Mouse (Mus musculus) embryonic facial prominence, embryonic 13.5 days (tissue): Measurements from ENCODE around the gene Fndc3b. TPM values are rescaled to one million over a fixed set of nuclear protein-coding genes. Genes with fewer than 3 reads are reported as not detected.

Experiments used
- ATAC-seq: fragments of 200-750 bp; cut with Nextera tagmentation; 2 replicates; pipeline ENCODE4 v1.8.0; 2017; ENCODE audit warnings: low read depth; ENCODE audit not compliant: insufficient number of reproducible peaks, insufficient read depth, low FRiP score, low TSS enrichment
- H3K27ac ChIP-seq: fragments of 300-500 bp; sonication (generic); 2 replicates; pipeline ENCODE4 v1.5.1; 2015; ENCODE audit warnings: moderate library complexity, mild to moderate bottlenecking, inconsistent platforms
- H3K27me3 ChIP-seq: fragments of 300-500 bp; sonication (generic); 2 replicates; pipeline ENCODE4 v1.6.1; 2015; ENCODE audit warnings: mild to moderate bottlenecking, inconsistent platforms
- H3K36me3 ChIP-seq: fragments of 300-500 bp; sonication (generic); 2 replicates; pipeline ENCODE4 v1.6.1; 2015; ENCODE audit warnings: mild to moderate bottlenecking, inconsistent platforms
- H3K4me1 ChIP-seq: fragments of 300-500 bp; sonication (generic); 2 replicates; pipeline ENCODE4 v1.6.1; 2015; ENCODE audit warnings: inconsistent platforms
- H3K4me2 ChIP-seq: fragments of 300-500 bp; sonication (generic); 2 replicates; pipeline ENCODE4 v1.6.1; 2015; ENCODE audit warnings: moderate library complexity, mild to moderate bottlenecking, inconsistent platforms
- H3K4me3 ChIP-seq: fragments of 300-500 bp; sonication (generic); 2 replicates; pipeline ENCODE4 v1.5.1; 2015; ENCODE audit warnings: mild to moderate bottlenecking, inconsistent platforms
- H3K9ac ChIP-seq: fragments of 300-500 bp; sonication (generic); 2 replicates; pipeline ENCODE4 v1.6.1; 2015; ENCODE audit warnings: mild to moderate bottlenecking, inconsistent platforms
- H3K9me3 ChIP-seq: fragments of 300-500 bp; sonication (generic); 2 replicates; pipeline ENCODE4 v1.6.1; 2016; ENCODE audit warnings: inconsistent platforms
- WGBS: fragments of 180-500 bp; shearing (Covaris S2); methylation state at CpG from one replicate; pipeline ENCODE4 v1.1.7; 2015; ENCODE audit warnings: mixed read lengths; 5-methylcytosine and 5-hydroxymethylcytosine counted together
- polyA plus RNA-seq: library from polyadenylated mRNA; unstranded; fragments of >200 nt; fragmentation: Nextera tagmentation; extraction: Ambion mirVana; gene quantifications from 2 replicates; pipeline ENCODE4 v1.2.1, GENCODE M21; 2015

The Fndc3b gene
- polyA plus RNA-seq, 1 experiment from 2014 or later, result 26.6 TPM

- 75% methylated on average over 5 of the region's 5 CpGs for WGBS
- Histone ChIP-seq H3K27me3 (no peaks in the 10 kb centered on the region), H3K36me3 (no peaks in the 10 kb centered on the region), H3K27ac (no peak overlapping the region), H3K4me3 (no peak overlapping the region), H3K4me1 (peaks cover 11% of the 10 kb centered on the region; the same call in 1 of the 2 replicates), H3K4me2 (no peak overlapping the region), H3K9me3 (no peaks in the 10 kb centered on the region), H3K9ac (no peak overlapping the region)
- ATAC-seq, result no peak
Measured at GRCm38 (mm10) chr3:27735113-27735512, 24.0 kb upstream of the Fndc3b start.

GRCm38 (mm10) chr3:27728798-27729782, 18.0 kb upstream of the Fndc3b start:
- Histone ChIP-seq H3K27me3 (no peaks in the 10 kb centered on the region), H3K36me3 (no peaks in the 10 kb centered on the region), H3K27ac (no peak overlapping the region), H3K4me3 (no peak overlapping the region), H3K4me2 (no peak overlapping the region), H3K9ac (no peak overlapping the region), H3K9me3 (no peaks in the 10 kb centered on the region), H3K4me1 (no peaks in the 10 kb centered on the region)
- 77% methylated on average over 8 of the region's 8 CpGs for WGBS
- no peak for ATAC-seq

GRCm38 (mm10) chr3:27728176-27728575, 17.1 kb upstream of the Fndc3b start:
- Histone ChIP-seq H3K36me3 (no peaks in the 10 kb centered on the region), H3K27ac (no peak overlapping the region), H3K4me1 (no peaks in the 10 kb centered on the region), H3K4me2 (no peak overlapping the region), H3K4me3 (no peak overlapping the region), H3K9ac (no peak overlapping the region), H3K9me3 (no peaks in the 10 kb centered on the region), H3K27me3 (no peaks in the 10 kb centered on the region)
- ATAC-seq, result no peak
- WGBS, result 9% methylated on average over 7 of the region's 7 CpGs

- Histone ChIP-seq H3K36me3 (no peaks in the 10 kb centered on the region), H3K4me1 (no peaks in the 10 kb centered on the region), H3K9ac (no peak overlapping the region), H3K4me2 (no peak overlapping the region), H3K27me3 (no peaks in the 10 kb centered on the region), H3K27ac (no peak overlapping the region), H3K9me3 (no peaks in the 10 kb centered on the region), H3K4me3 (no peak overlapping the region)
- WGBS, result 84% methylated on average over 6 of the region's 6 CpGs
- ATAC-seq, result no peak
Measured at GRCm38 (mm10) chr3:27725752-27726151, 14.6 kb upstream of the Fndc3b start.

- no peaks in the 10 kb centered on the region for H3K9me3 ChIP-seq
- no peak overlapping the region for H3K27ac ChIP-seq
- H3K4me1 ChIP-seq, result no peaks in the 10 kb centered on the region
- no peaks in the 10 kb centered on the region for H3K36me3 ChIP-seq
- 25% methylated on average over 8 of the region's 8 CpGs for WGBS
- ATAC-seq, result no peak
- H3K4me2 ChIP-seq, result no peak overlapping the region
- H3K9ac ChIP-seq, result no peak overlapping the region
- H3K27me3 ChIP-seq, result no peaks in the 10 kb centered on the region
- H3K4me3 ChIP-seq, result no peak overlapping the region
Measured at GRCm38 (mm10) chr3:27724208-27724607, 13.1 kb upstream of the Fndc3b start.

- Histone ChIP-seq H3K27ac (no peak overlapping the region), H3K27me3 (no peaks in the 10 kb centered on the region), H3K9ac (no peak overlapping the region), H3K4me2 (no peak overlapping the region), H3K36me3 (no peaks in the 10 kb centered on the region), H3K4me3 (no peak overlapping the region), H3K9me3 (no peaks in the 10 kb centered on the region), H3K4me1 (no peaks in the 10 kb centered on the region)
- WGBS, result 72% methylated on average over 5 of the region's 5 CpGs
- ATAC-seq, result no peak
Measured at GRCm38 (mm10) chr3:27718829-27719365, 7.8 kb upstream of the Fndc3b start.

GRCm38 (mm10) chr3:27713971-27714370, 2.9 kb upstream of the Fndc3b start:
- Histone ChIP-seq H3K9me3 (no peaks in the 10 kb centered on the region), H3K4me3 (no peak overlapping the region), H3K36me3 (no peaks in the 10 kb centered on the region), H3K4me1 (peaks cover 2% of the 10 kb centered on the region; the same call in 1 of the 2 replicates), H3K27ac (no peak overlapping the region), H3K27me3 (no peaks in the 10 kb centered on the region), H3K9ac (no peak overlapping the region), H3K4me2 (no peak overlapping the region)
- ATAC-seq, result no peak
- 39% methylated on average over 4 of the region's 4 CpGs for WGBS

- H3K4me3 ChIP-seq, result no peak overlapping the region
- H3K9ac ChIP-seq, result no peak overlapping the region
- H3K4me2 ChIP-seq, result no peak overlapping the region
- H3K36me3 ChIP-seq, result no peaks in the 10 kb centered on the region
- 57% methylated on average over 6 of the region's 6 CpGs for WGBS
- ATAC-seq, result no peak
- H3K9me3 ChIP-seq, result no peaks in the 10 kb centered on the region
- no peaks in the 10 kb centered on the region for H3K27me3 ChIP-seq
- peaks cover 17% of the 10 kb centered on the region for H3K4me1 ChIP-seq
- H3K27ac ChIP-seq, result no peak overlapping the region
Measured at GRCm38 (mm10) chr3:27712421-27712820, 1.3 kb upstream of the Fndc3b start.

- Histone ChIP-seq H3K9ac (peak overlapping the region; percentile 96), H3K27ac (peak overlapping the region; percentile 99), H3K4me3 (peak overlapping the region; percentile 88), H3K9me3 (no peaks in the 10 kb centered on the region), H3K4me1 (peaks cover 37% of the 10 kb centered on the region), H3K27me3 (no peaks in the 10 kb centered on the region), H3K36me3 (no peaks in the 10 kb centered on the region), H3K4me2 (peak overlapping the region; percentile 78)
- peak; percentile 12 for ATAC-seq
- WGBS, result under 1% methylated on average over 54 of the region's 86 CpGs
Measured at GRCm38 (mm10) chr3:27709906-27710647, 1.0 kb downstream of the Fndc3b start.

GRCm38 (mm10) chr3:27709096-27709905, 1.8 kb downstream of the Fndc3b start:
- H3K4me3 ChIP-seq, result peak overlapping the region; percentile 88
- no peak for ATAC-seq
- 2% methylated on average over 22 of the region's 22 CpGs for WGBS
- peak overlapping the region; percentile 99 for H3K27ac ChIP-seq
- peaks cover 43% of the 10 kb centered on the region for H3K4me1 ChIP-seq
- H3K36me3 ChIP-seq, result no peaks in the 10 kb centered on the region
- peak overlapping the region; percentile 96 for H3K9ac ChIP-seq
- no peaks in the 10 kb centered on the region for H3K9me3 ChIP-seq
- H3K4me2 ChIP-seq, result peak overlapping the region; percentile 78
- H3K27me3 ChIP-seq, result no peaks in the 10 kb centered on the region

- 23% methylated on average over 5 of the region's 5 CpGs for WGBS
- Histone ChIP-seq H3K4me1 (peaks cover 43% of the 10 kb centered on the region), H3K9me3 (no peaks in the 10 kb centered on the region), H3K4me3 (peak overlapping the region; percentile 88), H3K27me3 (no peaks in the 10 kb centered on the region), H3K27ac (peak overlapping the region; percentile 99), H3K36me3 (0 out of 2 replicates have a peak, but pooled peaks cover 3% of the 10 kb centered on the region), H3K9ac (peak overlapping the region; percentile 96), H3K4me2 (peak overlapping the region; percentile 78)
- ATAC-seq, result no peak
Measured at GRCm38 (mm10) chr3:27708581-27708980, 2.5 kb downstream of the Fndc3b start.
